Mouse (Mus musculus) lung, embryonic 16.5 days (tissue): Measurements from ENCODE around the gene Tas2r126. TPM values are rescaled to one million over a fixed set of nuclear protein-coding genes. Genes with fewer than 3 reads are reported as not detected.
"Not testable (repeated sequence)": the region's sequence is repeated elsewhere in the genome, so short reads cannot be mapped to it uniquely, and the experiment has no call there.

Experiments
- ATAC-seq: fragments of 200-750 bp; cut with Nextera tagmentation; 2 replicates; pipeline ENCODE4 v1.8.0; 2017; ENCODE audit warnings: low read depth, mild to moderate bottlenecking, moderate library complexity
- H3K27ac ChIP-seq: fragments of 300-500 bp; sonication (generic); 2 replicates; pipeline ENCODE4 v1.5.1; 2014; ENCODE audit warnings: mild to moderate bottlenecking, control low read depth, low read length
- H3K27me3 ChIP-seq: fragments of 300-500 bp; sonication (generic); 2 replicates; pipeline ENCODE4 v1.6.1; 2014; ENCODE audit warnings: low read depth, low read length, mixed read lengths; ENCODE audit not compliant: control insufficient read depth, insufficient read depth
- H3K36me3 ChIP-seq: fragments of 300-500 bp; sonication (generic); 2 replicates; pipeline ENCODE4 v1.6.1; 2014; ENCODE audit warnings: low read length; ENCODE audit not compliant: control insufficient read depth, insufficient read depth
- H3K4me1 ChIP-seq: fragments of 300-500 bp; sonication (generic); replicated peaks from 2 replicates; pipeline ENCODE4 v1.6.1; 2014; ENCODE audit warnings: low read length, mixed read lengths; ENCODE audit not compliant: control insufficient read depth, insufficient read depth
- H3K4me2 ChIP-seq: fragments of 300-500 bp; sonication (generic); 2 replicates; pipeline ENCODE4 v1.6.1; 2014; ENCODE audit warnings: low read depth, low read length, control low read depth
- H3K4me3 ChIP-seq: fragments of 300-500 bp; sonication (generic); 2 replicates; pipeline ENCODE4 v1.5.1; 2014; ENCODE audit warnings: mild to moderate bottlenecking, low read length, control low read depth
- H3K9ac ChIP-seq: fragments of 300-500 bp; sonication (generic); 2 replicates; pipeline ENCODE4 v1.6.1; 2014; ENCODE audit warnings: low read length, control low read depth
- H3K9me3 ChIP-seq: fragments of 300-500 bp; sonication (generic); 2 replicates; pipeline ENCODE4 v1.6.1; 2016; ENCODE audit warnings: low read length; ENCODE audit not compliant: control insufficient read depth
- WGBS: fragments of 180-500 bp; shearing (Covaris S2); extraction: QIAGEN DNeasy Blood & Tissue Kit; methylation state at CpG from one replicate; pipeline ENCODE4 v1.1.7; 2014; 5-methylcytosine and 5-hydroxymethylcytosine counted together
- polyA plus RNA-seq: library from polyadenylated mRNA; unstranded; fragments of >200 nt; fragmentation: Nextera tagmentation; extraction: Ambion mirVana; gene quantifications from 2 replicates; pipeline ENCODE4 v1.2.1, GENCODE M21; 2015

Gene Tas2r126
- polyA plus RNA-seq, 1 experiment from 2014 or later, result not detected

DNA sequence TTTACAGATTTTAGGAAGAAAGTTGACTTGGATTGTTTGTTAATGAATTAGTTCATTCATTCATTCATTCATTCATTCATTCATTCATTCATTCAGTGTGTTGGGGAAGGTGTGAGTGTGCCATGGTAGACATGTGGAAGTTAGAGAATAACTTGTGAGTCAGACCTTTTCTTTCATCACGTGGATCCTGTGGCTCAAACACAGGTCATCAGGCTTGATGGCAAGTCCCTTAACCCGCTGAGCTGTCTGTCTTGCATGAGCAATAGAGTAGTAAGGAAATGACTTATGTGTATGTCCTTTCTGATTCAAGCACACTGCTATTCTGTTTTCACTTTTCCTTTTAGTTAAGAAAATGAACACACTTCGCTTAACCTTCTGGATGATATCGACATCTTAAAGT lies 36.2 kb downstream of the Tas2r126 start:
- Histone ChIP-seq H3K9me3 (no peaks in the 10 kb centered on the region), H3K4me3 (no peak overlapping the region), H3K27ac (no peak overlapping the region), H3K36me3 (no peaks in the 10 kb centered on the region), H3K9ac (no peak overlapping the region), H3K27me3 (no peaks in the 10 kb centered on the region), H3K4me2 (no peak overlapping the region), H3K4me1 (no peaks in the 10 kb centered on the region)
- WGBS, result 81% methylated on average over 4 of the region's 4 CpGs
- no peak for ATAC-seq

- H3K9me3 ChIP-seq, ATAC-seq, H3K9ac ChIP-seq, H3K27ac ChIP-seq, H3K4me3 ChIP-seq, H3K27me3 ChIP-seq, H3K4me1 ChIP-seq, H3K4me2 ChIP-seq, H3K36me3 ChIP-seq: not testable (repeated sequence)
- WGBS, result 98% methylated on average over 4 of the region's 4 CpGs
Measured at GRCm38 (mm10) chr6:42471298-42471697, 37.0 kb downstream of the Tas2r126 start.

DNA sequence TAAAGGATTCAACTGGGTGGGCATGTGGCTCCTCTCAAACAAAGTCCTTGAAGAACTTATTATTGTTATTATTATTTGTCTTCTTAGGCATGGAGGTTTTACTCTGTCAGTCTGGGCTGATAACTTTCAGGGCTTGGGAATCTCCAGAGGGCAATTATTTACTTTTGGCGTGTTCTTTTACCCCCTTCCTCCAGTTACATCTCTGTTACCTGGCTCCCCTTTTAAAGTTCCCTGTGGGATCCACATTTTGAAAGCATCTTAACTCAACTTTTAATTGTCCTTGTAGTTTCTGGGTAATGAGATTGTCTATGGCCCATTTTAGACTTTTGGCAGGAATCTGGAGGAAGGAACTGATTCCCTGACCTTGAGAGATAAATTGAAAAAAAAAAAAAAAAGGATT lies 41.9 kb downstream of the Tas2r126 start, which contains the start of gene Olfr457:
Olfr457 (minus strand) TSS at position 101 of the 400 bp plus-strand sequence.
- 56% methylated on average over 1 of the region's 1 CpGs for WGBS
- H3K36me3 ChIP-seq, result no peaks in the 10 kb centered on the region
- no peaks in the 10 kb centered on the region for H3K4me1 ChIP-seq
- no peak within 1 kb of the TSS for H3K4me3 ChIP-seq
- H3K9ac ChIP-seq, result no peak within 1 kb of the TSS
- H3K4me2 ChIP-seq, result no peak within 1 kb of the TSS
- H3K27me3 ChIP-seq, result no peaks in the 10 kb centered on the region
- no peak within 1 kb of the TSS for H3K27ac ChIP-seq
- H3K9me3 ChIP-seq, result no peaks in the 10 kb centered on the region
- ATAC-seq, result no peak

DNA sequence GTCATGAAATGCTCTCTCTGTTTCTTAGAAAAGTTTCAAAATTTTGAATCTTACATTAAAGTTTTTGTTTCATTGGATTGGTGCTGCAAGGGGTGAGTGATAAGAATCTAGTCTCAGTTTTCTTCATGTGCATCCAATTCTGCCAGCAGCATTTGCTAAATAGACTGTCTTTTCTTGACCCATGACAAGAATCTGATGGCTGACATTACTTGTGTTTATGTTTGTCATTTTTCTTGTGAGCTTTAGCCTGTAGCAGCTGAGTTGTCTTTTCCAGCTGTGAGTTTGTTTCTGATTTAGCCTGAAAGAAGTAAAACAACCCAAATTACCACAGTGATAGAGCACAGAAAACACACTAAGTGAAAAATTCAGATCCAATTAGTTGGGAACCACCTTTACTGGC lies 50.3 kb downstream of the Tas2r126 start:
- Histone ChIP-seq H3K4me1 (no peaks in the 10 kb centered on the region), H3K27me3 (no peaks in the 10 kb centered on the region), H3K9ac (no peak overlapping the region), H3K36me3 (no peaks in the 10 kb centered on the region), H3K27ac (no peak overlapping the region; the same call in none of the 2 replicates), H3K4me3 (no peak overlapping the region), H3K4me2 (no peak overlapping the region), H3K9me3 (no peaks in the 10 kb centered on the region)
- ATAC-seq, result peak; percentile 78

Other genes with a start within 250 kb of the Tas2r126 start
- gene Tas2r144, start 219.2 kb upstream of the Tas2r126 start, polyA plus RNA-seq, result not detected in 2 replicates
- 47.7 and 52.5 TPM in 2 replicates for gene Gstk1, start 188.6 kb upstream of the Tas2r126 start, polyA plus RNA-seq
- gene Tmem139, start 172.6 kb upstream of the Tas2r126 start, polyA plus RNA-seq, result 6.7 and 6.9 TPM in 2 replicates
- 67.9 and 71.4 TPM in 2 replicates for gene Casp2, start 169.6 kb upstream of the Tas2r126 start, polyA plus RNA-seq
- gene Clcn1, start 147.8 kb upstream of the Tas2r126 start, polyA plus RNA-seq, result 0.15 and 0.19 TPM in 2 replicates
- gene Fam131b, start 109.9 kb upstream of the Tas2r126 start, polyA plus RNA-seq, result 0.10 and 0.16 TPM in 2 replicates
- 188 and 203 TPM in 2 replicates for gene Zyx, start 84.9 kb upstream of the Tas2r126 start, polyA plus RNA-seq
- 18.5 and 18.8 TPM in 2 replicates for gene Epha1, start 61.3 kb upstream of the Tas2r126 start, polyA plus RNA-seq
- gene Tas2r143, start 34.3 kb upstream of the Tas2r126 start, polyA plus RNA-seq, result not detected in 2 replicates
- not detected in 2 replicates for gene Tas2r135, start 29.1 kb upstream of the Tas2r126 start, polyA plus RNA-seq
- not detected in 2 replicates for gene Olfr458, start 30.7 kb downstream of the Tas2r126 start, polyA plus RNA-seq
- gene Olfr457, start 41.8 kb downstream of the Tas2r126 start, polyA plus RNA-seq, result 0.04 TPM in 1 of 2 replicates, not detected in the other
- 0.19 TPM in 1 of 2 replicates, not detected in the other for gene Olfr456, start 52.7 kb downstream of the Tas2r126 start, polyA plus RNA-seq
- not detected in 2 replicates for gene Olfr455, start 113.1 kb downstream of the Tas2r126 start, polyA plus RNA-seq
- not detected in 2 replicates for gene Tcaf3, start 163.2 kb downstream of the Tas2r126 start, polyA plus RNA-seq
- gene Tcaf2, start 210.7 kb downstream of the Tas2r126 start, polyA plus RNA-seq, result 9.1 and 9.7 TPM in 2 replicates